Mouse (Mus musculus) bone marrow macrophage, adult 2 months (primary cell): Measurements from ENCODE around the gene Ccdc191.

ENCODE experiments used
- CTCF ChIP-seq: IDR thresholded peaks from 2 replicates; pipeline ENCODE4 v1.5.1; 2012; ENCODE audit warnings: low read depth, mild to moderate bottlenecking, low read length, moderate library complexity
- POLR2A ChIP-seq: IDR thresholded peaks from 2 replicates; pipeline ENCODE4 v1.6.1; 2012; ENCODE audit warnings: mild to moderate bottlenecking, low read depth, low read length, borderline replicate concordance

DNA sequence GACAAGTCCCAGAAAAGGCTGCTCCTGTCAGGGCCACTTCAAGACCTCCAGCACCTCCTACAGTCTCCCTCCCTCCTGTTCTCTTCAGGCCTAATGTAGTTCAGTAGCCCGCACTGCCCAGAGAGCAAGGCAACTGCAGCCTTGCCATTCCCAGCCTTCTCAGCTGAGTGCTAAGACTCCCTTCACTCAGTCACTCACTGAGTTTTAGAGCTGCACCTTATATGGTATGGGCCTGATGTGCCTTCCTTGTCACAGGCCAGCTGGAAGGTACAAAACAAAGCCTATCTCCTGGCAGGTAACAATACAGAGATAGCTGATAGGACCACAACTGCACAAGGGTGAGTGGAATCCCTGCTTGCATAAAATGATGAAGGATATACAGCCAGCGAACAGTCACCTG is 82.8 kb downstream of the Ccdc191 start:
- TF ChIP-seq CTCF (no peak), POLR2A (no peak)
